Mouse (Mus musculus) erythroblast, embryonic 14.5 days (primary cell): ENCODE measurements around the gene Gm8677. TPM values are rescaled to one million over a fixed set of nuclear protein-coding genes. Genes with fewer than 3 reads are reported as not detected.
"Not testable (repeated sequence)": the region's sequence is repeated elsewhere in the genome, so short reads cannot be mapped to it uniquely, and the experiment has no call there.

ENCODE experiments used
- H3K27me3 ChIP-seq: 2 replicates; pipeline ENCODE4 v1.6.1; 2012; ENCODE audit warnings: inconsistent platforms; ENCODE audit not compliant: control insufficient read depth
- H3K36me3 ChIP-seq: 2 replicates; pipeline ENCODE4 v1.6.1; 2012; ENCODE audit warnings: mild to moderate bottlenecking, inconsistent platforms; ENCODE audit not compliant: control insufficient read depth
- H3K4me1 ChIP-seq: 2 replicates; pipeline ENCODE4 v1.6.1; 2012; ENCODE audit warnings: inconsistent platforms; ENCODE audit not compliant: control insufficient read depth
- H3K4me3 ChIP-seq: replicated peaks from 2 replicates; pipeline ENCODE3; 2012; ENCODE audit warnings: moderate library complexity, mild to moderate bottlenecking, inconsistent platforms
- H3K9me3 ChIP-seq: 2 replicates; pipeline ENCODE4 v1.6.1; 2012; ENCODE audit warnings: low read length, inconsistent platforms, mixed read lengths; ENCODE audit not compliant: control insufficient read depth
- polyA plus RNA-seq: library from polyadenylated mRNA; stranded (reverse); fragments of >175 nt; gene quantifications from 2 replicates; pipeline ENCODE4 v1.2.3, GENCODE M21; 2012

Gene Gm8677
- polyA plus RNA-seq = not detected in 2 replicates

DNA sequence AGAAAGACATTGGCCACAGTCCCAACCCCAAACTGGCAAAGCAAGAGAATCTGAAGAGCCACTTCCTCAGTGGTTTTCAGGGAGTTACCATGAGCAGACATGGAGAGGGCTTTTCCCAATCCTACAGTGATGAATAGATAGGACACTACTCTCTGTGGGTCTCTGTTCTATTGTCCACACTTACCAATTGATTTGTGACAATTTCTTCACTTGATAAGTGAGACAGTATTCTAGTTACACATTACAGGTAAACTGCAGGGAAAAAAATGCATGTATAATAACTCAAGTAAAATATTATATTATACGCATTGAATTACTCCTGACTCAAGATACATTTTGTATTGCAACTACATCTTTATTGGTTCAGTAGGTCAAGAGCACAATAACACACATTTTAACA is at the start of gene Gm8677:
Gene Gm8677 (minus strand): TSS at position 101 of the 400 bp plus-strand sequence.
- H3K27me3 ChIP-seq, H3K9me3 ChIP-seq, H3K4me3 ChIP-seq, H3K36me3 ChIP-seq, H3K4me1 ChIP-seq: not testable (repeated sequence)

DNA sequence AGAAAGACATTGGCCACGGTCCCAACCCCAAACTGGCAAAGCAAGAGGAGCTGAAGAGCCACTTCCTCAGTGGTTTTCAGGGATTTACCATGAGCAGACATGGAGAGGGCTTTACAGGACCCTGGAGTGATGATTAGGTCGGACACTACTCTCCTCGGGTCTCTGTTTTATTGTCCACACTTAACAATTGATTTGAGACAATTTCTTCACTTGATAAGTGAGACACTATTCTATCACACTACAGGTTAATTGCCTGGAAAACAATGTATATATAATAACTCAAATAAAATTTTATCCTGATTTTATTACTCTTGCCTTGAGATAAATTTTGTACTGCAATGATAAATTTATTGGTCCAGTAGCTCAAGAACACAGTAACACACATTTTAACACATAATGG is 30.6 kb upstream of the Gm8677 start, which contains the start of gene Gm4201:
Gene Gm4201 (minus strand): TSS at position 101 of the 400 bp plus-strand sequence.
- not testable (repeated sequence) for H3K9me3 ChIP-seq, H3K36me3 ChIP-seq, H3K4me3 ChIP-seq, H3K4me1 ChIP-seq, H3K27me3 ChIP-seq

DNA sequence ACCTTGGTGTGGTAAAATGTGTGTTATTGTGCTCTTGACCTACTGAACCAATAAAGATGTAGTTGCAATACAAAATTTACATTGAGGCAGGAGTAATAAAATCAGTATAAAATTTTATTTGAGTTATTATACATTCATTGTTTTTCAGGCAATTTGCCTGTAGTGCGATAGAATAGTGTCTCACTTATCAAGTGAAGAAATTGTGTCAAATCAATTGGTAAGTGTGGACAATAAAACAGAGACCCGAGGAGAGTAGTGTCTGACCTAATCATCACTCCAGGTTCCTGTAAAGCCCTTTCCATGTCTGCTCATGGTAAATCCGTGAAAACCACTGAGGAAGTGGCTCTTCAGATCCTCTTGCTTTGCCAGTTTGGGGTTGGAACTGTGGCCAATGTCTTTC is 12.0 kb downstream of the Gm8677 start, which contains the start of gene Vmn1r152:
Gene Vmn1r152 (plus strand): TSS at position 301 of the 400 bp plus-strand sequence.
- not testable (repeated sequence) for H3K4me1 ChIP-seq, H3K9me3 ChIP-seq, H3K4me3 ChIP-seq, H3K27me3 ChIP-seq, H3K36me3 ChIP-seq

DNA sequence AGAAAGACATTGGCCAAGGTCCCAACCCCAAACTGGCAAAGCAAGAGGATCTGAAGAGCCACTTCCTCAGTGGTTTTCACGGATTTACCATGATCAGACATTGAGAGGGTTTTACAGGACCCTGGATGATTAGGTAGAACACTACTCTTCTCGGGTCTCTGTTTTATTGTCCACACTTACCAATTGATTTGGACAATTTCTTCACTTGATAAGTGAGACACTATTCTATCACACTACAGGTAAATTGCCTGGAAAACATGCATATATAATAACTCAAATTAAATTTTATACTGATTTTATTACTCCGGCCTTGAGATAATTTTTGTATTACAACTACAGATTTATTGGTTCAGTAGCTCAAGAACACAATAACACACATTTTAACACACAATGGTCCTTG is 35.1 kb downstream of the Gm8677 start, which contains the start of gene Vmn1r151:
Gene Vmn1r151 (minus strand): TSS at position 101 of the 400 bp plus-strand sequence.
- not testable (repeated sequence) for H3K4me1 ChIP-seq, H3K36me3 ChIP-seq, H3K27me3 ChIP-seq, H3K4me3 ChIP-seq, H3K9me3 ChIP-seq

Other genes starting within 250 kb of the Gm8677 start
- not detected in 2 replicates for gene Gm4187, start 205.2 kb downstream of the Gm8677 start, polyA plus RNA-seq
- gene Gm8660, start 163.8 kb downstream of the Gm8677 start, polyA plus RNA-seq = not detected in 2 replicates
- gene Vmn1r148, start 121.3 kb downstream of the Gm8677 start, polyA plus RNA-seq = not detected in 2 replicates
- not detected in 2 replicates for gene Vmn1r149, start 96.7 kb downstream of the Gm8677 start, polyA plus RNA-seq
- gene Gm10665, start 70.8 kb downstream of the Gm8677 start, polyA plus RNA-seq = not detected in 2 replicates
- gene Vmn1r151, start 35.2 kb downstream of the Gm8677 start, polyA plus RNA-seq = not detected in 2 replicates
- gene Vmn1r152, start 11.9 kb downstream of the Gm8677 start, polyA plus RNA-seq = not detected in 2 replicates
- gene Gm4201, start 30.5 kb upstream of the Gm8677 start, polyA plus RNA-seq = not detected in 2 replicates
- gene Gm4565, start 53.2 kb upstream of the Gm8677 start, polyA plus RNA-seq = not detected in 2 replicates
- not detected in 2 replicates for gene Vmn1r155, start 123.1 kb upstream of the Gm8677 start, polyA plus RNA-seq
- gene Gm8693, start 157.4 kb upstream of the Gm8677 start, polyA plus RNA-seq = not detected in 2 replicates
- gene Gm4567, start 184.8 kb upstream of the Gm8677 start, polyA plus RNA-seq = not detected in 2 replicates
- gene Vmn1r157, start 226.8 kb upstream of the Gm8677 start, polyA plus RNA-seq = not detected in 2 replicates